Mouse (Mus musculus) cerebellum, adult 2 months (tissue): ENCODE data around the gene Evl. TPM values are rescaled to one million over a fixed set of nuclear protein-coding genes. Genes with fewer than 3 reads are reported as not detected.
A peak's percentile ranks its signal among the peaks of the same experiment; 100 is the strongest.

ENCODE experiments used
- DNase-seq, 2 experiments: peaks; one replicate each; pipeline ENCODE4 v3.0.0; 2021
- H3K27ac ChIP-seq: fragments of 200-500 bp; 2 replicates; pipeline ENCODE4 v1.5.1; 2012; ENCODE audit warnings: low read length, control low read depth, inconsistent platforms; ENCODE audit not compliant: insufficient read depth
- H3K27me3 ChIP-seq: fragments of 200-500 bp; 2 replicates; pipeline ENCODE4 v1.6.1; 2012; ENCODE audit warnings: inconsistent platforms, mild to moderate bottlenecking, low read length, moderate library complexity; ENCODE audit not compliant: control insufficient read depth, insufficient read depth
- H3K4me1 ChIP-seq: fragments of 200-500 bp; 2 replicates; pipeline ENCODE4 v1.6.1; 2011; ENCODE audit warnings: low read length; ENCODE audit not compliant: control insufficient read depth, insufficient read depth
- H3K4me3 ChIP-seq: fragments of 200-500 bp; replicated peaks from 2 replicates; pipeline ENCODE3; 2011; ENCODE audit warnings: mild to moderate bottlenecking, low read depth, low read length, control low read depth; ENCODE audit not compliant: insufficient read depth
- CTCF ChIP-seq: fragments of 200-500 bp; IDR thresholded peaks from 2 replicates; pipeline ENCODE4 v1.5.1; 2011; ENCODE audit warnings: low read depth, mild to moderate bottlenecking, control low read depth, low read length, moderate library complexity, borderline replicate concordance; ENCODE audit not compliant: insufficient read depth
- POLR2A ChIP-seq: fragments of 200-500 bp; IDR thresholded peaks from 2 replicates; pipeline ENCODE4 v1.6.1; 2011; ENCODE audit warnings: low read length, control low read depth, borderline replicate concordance; ENCODE audit not compliant: insufficient read depth
- WGBS: fragments of 180-500 bp; shearing (Covaris S2); methylation state at CpG from one replicate; pipeline ENCODE4 v1.1.7; 2018; 5-methylcytosine and 5-hydroxymethylcytosine counted together
- polyA plus RNA-seq: library from polyadenylated mRNA; depleted of rRNA; stranded (reverse); fragments of >200 nt; gene quantifications from 2 replicates; pipeline ENCODE4 v1.2.3, GENCODE M21; 2012

The Evl gene
- polyA plus RNA-seq, 1 experiment = 118 TPM

DNA sequence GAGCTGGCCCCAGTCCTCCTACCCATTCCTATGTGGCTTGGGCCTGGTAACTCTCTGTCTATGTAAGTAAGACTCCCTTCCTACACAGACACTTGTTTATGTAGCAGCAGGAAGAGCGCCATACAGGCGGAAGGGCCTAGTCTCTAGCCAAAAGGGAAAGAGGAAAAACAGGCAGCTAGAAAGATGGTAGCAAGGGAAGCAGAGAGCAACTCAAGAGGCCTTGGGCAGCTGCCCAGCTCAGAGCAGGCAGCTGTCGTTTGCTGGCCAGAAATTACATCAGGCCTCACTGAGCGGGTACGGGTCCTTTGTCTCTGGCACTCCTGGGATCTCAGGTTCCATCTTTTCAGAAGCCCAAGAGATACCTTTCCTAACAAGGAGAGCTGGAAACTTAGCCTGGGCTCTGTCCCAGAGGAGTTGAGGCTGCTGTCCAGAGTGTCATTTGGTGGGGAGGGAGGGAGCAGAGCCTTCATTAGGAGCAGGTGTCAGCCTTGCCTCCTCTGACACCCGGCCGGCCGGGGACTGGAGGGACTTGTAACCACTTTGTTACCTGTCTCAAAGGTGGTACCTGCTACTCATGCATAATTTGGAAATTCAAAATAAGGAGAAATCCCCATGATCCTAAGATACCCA, 114.2 kb downstream of the Evl start:
- no peak overlapping the region for H3K27ac ChIP-seq
- no peaks in the 10 kb centered on the region for H3K27me3 ChIP-seq
- H3K4me3 ChIP-seq = no peak overlapping the region
- peak; percentile 48 to 51 for DNase-seq
- WGBS = 29% methylated on average over 8 of the region's 8 CpGs
- peaks cover 19% of the 10 kb centered on the region for H3K4me1 ChIP-seq
- TF ChIP-seq POLR2A (no peak), CTCF (no peak)

DNA sequence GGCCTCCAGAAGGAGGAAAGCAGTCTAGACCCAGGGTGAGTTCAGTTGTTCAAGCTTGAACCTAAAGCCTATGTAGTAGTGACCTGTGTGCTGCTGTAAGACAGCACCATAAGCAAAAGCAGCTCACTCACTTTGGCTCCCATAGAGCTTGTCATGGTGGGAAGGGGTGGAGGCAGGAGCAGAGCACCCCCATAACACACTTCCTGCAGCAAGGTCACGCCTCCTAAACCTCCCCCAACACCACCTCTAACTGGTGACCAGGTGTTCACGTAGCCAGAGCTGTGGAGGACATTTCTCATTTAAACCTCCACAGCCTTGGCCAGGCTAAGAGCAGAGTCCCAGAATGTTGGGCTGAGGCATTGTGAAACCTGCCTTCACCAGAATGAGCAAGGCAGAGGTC, 117.0 kb downstream of the Evl start:
- H3K27ac ChIP-seq = no peak overlapping the region
- no peaks in the 10 kb centered on the region for H3K27me3 ChIP-seq
- DNase-seq = no peak
- H3K4me3 ChIP-seq = no peak overlapping the region
- TF ChIP-seq CTCF (no peak), POLR2A (no peak)
- WGBS = 95% methylated on average over 2 of the region's 2 CpGs
- H3K4me1 ChIP-seq = peaks cover 27% of the 10 kb centered on the region

DNA sequence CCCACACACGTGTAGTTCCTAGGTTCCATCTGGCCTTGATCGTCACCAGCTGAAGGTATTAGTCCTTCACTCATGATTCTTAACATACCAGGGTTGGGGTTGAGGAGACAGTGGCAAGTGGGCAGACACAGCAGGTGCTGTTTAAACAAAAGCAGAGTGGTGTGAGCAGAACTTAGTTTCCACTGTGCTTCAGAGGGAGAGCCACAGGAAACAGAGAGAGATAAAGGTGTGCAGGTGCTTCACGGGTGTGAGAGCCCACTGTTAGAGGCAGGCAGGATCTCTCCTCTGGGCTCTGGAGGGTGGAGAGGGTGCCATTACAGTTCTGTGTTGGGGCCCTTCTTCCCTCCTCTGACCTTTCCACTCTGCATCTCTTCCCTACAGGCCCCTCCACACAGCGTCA, 118.4 kb downstream of the Evl start:
- 84% methylated on average over 4 of the region's 4 CpGs for WGBS
- TF ChIP-seq POLR2A (no peak), CTCF (no peak)

DNA sequence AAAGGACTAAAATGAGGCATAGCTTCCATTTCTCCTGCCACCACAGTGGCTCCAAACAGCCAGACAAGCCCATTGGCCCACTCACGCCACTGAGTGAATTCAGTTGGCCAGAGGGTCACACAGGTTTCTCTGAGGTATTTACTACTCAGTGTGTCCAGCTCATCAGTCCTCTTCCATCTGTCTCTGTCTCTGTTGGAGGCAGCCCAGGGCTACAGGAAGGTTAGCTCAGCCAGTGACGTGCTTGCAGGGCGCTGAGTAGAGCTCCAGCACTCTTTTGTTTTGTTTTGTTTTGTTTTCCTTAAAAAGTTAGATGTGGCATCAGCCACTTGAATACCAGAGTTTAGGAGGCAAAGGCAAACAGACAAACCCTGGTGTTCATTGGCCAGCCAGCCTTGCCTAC, 119.0 kb downstream of the Evl start:
- DNase-seq = peak; percentile 34 to 66
- H3K27ac ChIP-seq = no peak overlapping the region
- 28% methylated on average over 3 of the region's 3 CpGs for WGBS
- TF ChIP-seq POLR2A (no peak), CTCF (no peak)
- H3K4me3 ChIP-seq = no peak overlapping the region
- H3K4me1 ChIP-seq = peaks cover 19% of the 10 kb centered on the region
- H3K27me3 ChIP-seq = no peaks in the 10 kb centered on the region

More for the DNA sequence above, 118.4 kb downstream of the Evl start:
- no peak overlapping the region for H3K4me3 ChIP-seq
- H3K4me1 ChIP-seq = peaks cover 26% of the 10 kb centered on the region
- DNase-seq = no peak
- H3K27ac ChIP-seq = no peak overlapping the region
- no peaks in the 10 kb centered on the region for H3K27me3 ChIP-seq

DNA sequence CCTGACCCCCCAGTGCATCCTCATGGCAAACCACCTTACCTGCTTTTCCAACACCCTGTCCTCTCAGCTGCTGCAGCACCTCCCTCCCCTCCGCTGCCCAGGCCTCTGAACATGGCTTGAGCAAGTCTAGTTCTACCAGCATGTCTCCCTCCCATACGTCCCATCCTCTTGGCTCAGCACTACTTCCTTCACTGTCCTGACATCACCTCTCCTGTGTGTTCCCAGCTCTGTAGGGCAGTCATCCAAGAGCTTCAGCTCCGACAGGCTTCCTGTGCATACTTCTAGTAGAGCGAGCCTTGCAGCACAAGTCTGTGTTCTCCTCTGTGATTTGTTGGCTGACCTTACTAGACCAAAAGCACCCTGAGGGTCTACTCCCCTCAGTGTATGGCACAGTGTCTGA, 120.0 kb downstream of the Evl start:
- 25% methylated on average over 4 of the region's 4 CpGs for WGBS
- Histone ChIP-seq H3K27me3 (no peaks in the 10 kb centered on the region), H3K4me3 (no peak overlapping the region), H3K27ac (no peak overlapping the region), H3K4me1 (peaks cover 14% of the 10 kb centered on the region)
- peak; percentile 53 to 78 for DNase-seq
- no peak for TF ChIP-seq POLR2A
- no peak for TF ChIP-seq CTCF

DNA sequence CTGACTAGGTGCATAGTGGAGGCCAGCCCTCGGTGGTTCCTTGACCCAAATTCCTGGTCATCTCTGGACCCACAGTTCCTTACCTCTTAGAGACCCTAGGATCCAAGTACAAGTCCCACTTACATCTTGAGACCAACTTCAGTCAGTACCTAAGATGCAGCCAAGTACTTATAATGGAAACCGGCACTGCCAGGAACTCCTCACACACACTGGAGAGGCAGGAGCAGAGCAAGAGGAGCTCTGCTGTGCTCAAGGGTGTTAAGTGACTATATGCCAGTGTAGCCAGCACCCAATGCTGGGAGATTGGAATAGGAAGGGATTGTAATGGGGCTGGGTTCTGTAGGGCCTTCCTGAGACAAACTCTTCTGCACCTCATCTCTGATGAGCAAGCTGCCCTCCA, 120.4 kb downstream of the Evl start:
- H3K27ac ChIP-seq = no peak overlapping the region
- H3K4me1 ChIP-seq = peaks cover 14% of the 10 kb centered on the region
- no peak overlapping the region for H3K4me3 ChIP-seq
- no peaks in the 10 kb centered on the region for H3K27me3 ChIP-seq
- no peak for TF ChIP-seq CTCF
- TF ChIP-seq POLR2A = no peak
- 77% methylated on average over 2 of the region's 2 CpGs for WGBS
- no peak for DNase-seq

DNA sequence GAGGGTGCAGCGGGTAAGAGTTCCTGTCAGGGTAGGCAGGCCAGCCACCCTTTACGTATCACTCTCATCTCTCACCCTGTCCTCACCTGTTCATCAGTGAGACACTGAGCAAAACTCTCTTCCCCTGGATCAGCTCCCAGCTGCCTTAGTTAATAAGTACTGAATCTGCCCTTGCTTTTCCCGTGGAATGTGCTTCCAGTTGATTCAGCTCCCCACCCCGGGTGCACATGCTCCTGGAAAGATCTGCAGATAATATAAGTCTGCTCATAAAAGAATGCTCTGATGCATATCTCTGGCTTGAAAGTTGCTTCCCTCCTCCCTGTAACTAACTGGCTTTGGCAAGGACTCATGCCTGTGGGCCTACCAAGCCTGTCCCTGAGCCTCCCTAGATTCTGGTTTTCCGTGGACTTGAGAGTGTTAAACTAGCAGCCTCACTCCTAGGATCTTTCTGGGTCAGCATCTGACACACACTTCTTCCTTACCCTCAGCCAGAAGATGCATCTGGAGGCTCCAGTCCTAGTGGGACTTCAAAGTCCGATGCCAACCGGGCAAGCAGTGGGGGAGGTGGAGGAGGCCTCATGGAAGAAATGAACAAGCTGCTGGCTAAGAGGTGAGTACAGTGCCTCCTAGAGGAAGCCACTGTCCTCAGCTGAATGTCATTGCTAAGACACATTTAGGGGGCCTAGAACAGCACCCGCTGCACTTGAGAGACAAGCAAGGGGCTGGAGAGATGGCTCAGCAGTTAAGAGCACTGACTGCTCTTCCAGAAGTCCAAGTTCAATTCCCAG, 121.3 kb downstream of the Evl start:
- DNase-seq = no peak
- no peaks in the 10 kb centered on the region for H3K27me3 ChIP-seq
- WGBS = 62% methylated on average over 8 of the region's 8 CpGs
- no peak overlapping the region for H3K4me3 ChIP-seq
- TF ChIP-seq POLR2A (no peak), CTCF (peak; percentile 17; the same call in 1 of the 2 replicates)
- peaks cover 14% of the 10 kb centered on the region for H3K4me1 ChIP-seq
- no peak overlapping the region for H3K27ac ChIP-seq

DNA sequence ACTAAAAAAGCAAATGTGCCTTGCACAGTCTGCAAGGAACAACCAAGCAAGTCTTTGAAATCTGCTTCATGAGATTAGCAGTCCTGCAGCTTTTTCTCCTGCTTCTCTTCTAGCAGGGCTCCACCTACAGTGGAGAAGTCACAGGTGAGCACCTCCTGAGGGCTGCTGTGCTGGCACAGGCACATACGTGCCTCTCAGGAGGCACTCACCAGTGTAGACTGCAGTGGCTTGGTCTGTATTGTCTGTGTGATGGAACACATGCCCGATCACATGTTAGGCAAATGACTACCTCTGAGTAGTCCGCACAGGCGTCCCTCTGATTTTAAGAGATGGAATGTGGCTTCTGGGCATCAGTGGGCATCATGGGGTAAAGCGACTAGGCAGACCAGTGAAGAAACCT, 122.6 kb downstream of the Evl start:
- no peak overlapping the region for H3K27ac ChIP-seq
- DNase-seq = no peak
- WGBS = 95% methylated on average over 5 of the region's 5 CpGs
- H3K4me1 ChIP-seq = peaks cover 14% of the 10 kb centered on the region
- H3K27me3 ChIP-seq = no peaks in the 10 kb centered on the region
- no peak for TF ChIP-seq POLR2A
- no peak for TF ChIP-seq CTCF
- no peak overlapping the region for H3K4me3 ChIP-seq
